Mouse (Mus musculus) T-helper 2 cell (primary cell): Measurements from ENCODE around the gene Myh10.
"Not testable (repeated sequence)": the region's sequence is repeated elsewhere in the genome, so short reads cannot be mapped to it uniquely, and the experiment has no call there.

ENCODE experiments used
- in situ Hi-C: fragments of 300-600 bp; cut with MboI, MseI; formaldehyde crosslinking; loops from one replicate; pipeline ENCODE4 v1.15.1; 2025; ENCODE audit warnings: high pct_unique_total_duplicates

The Myh10 gene

GRCm38 (mm10) chr11:68790720-68791119, 99.4 kb downstream of the Myh10 start:
- in situ Hi-C loops, result no loop called here

- in situ Hi-C loops, result no loop called here
These were observed 100.4 kb downstream of the Myh10 start for GRCm38 (mm10) chr11:68791794-68792193.

- in situ Hi-C loops, result no loop called here
These were observed 106.9 kb downstream of the Myh10 start for GRCm38 (mm10) chr11:68798258-68798657.

GRCm38 (mm10) chr11:68805148-68805547, 113.8 kb downstream of the Myh10 start:
- in situ Hi-C loops, result loop anchor here (10.0 kb wide), 1 partner anchor 240 kb away; no protein-coding TSS in a partner anchor

GRCm38 (mm10) chr11:68807787-68808186, 116.4 kb downstream of the Myh10 start:
- in situ Hi-C loops, result loop anchor here (10.0 kb wide), 1 partner anchor 243 kb away; no protein-coding TSS in a partner anchor

GRCm38 (mm10) chr11:68811881-68812577, 120.7 kb downstream of the Myh10 start:
- in situ Hi-C loops, result no loop called here

- in situ Hi-C loops, result no loop called here
These were observed 127.1 kb downstream of the Myh10 start for GRCm38 (mm10) chr11:68818416-68818815.

- in situ Hi-C loops, result no loop called here
These were observed 128.0 kb downstream of the Myh10 start for GRCm38 (mm10) chr11:68819226-68819805.

GRCm38 (mm10) chr11:68822326-68822725, 131.0 kb downstream of the Myh10 start:
- in situ Hi-C loops, result no loop called here

GRCm38 (mm10) chr11:68826735-68827134, 135.4 kb downstream of the Myh10 start:
- in situ Hi-C loops, result no loop called here

GRCm38 (mm10) chr11:68831580-68831979, 140.2 kb downstream of the Myh10 start:
- in situ Hi-C loops, result not testable (repeated sequence)

- in situ Hi-C loops, result no loop called here
These were observed 141.4 kb downstream of the Myh10 start for GRCm38 (mm10) chr11:68832793-68833192.

GRCm38 (mm10) chr11:68833593-68833992, 142.2 kb downstream of the Myh10 start:
- in situ Hi-C loops, result no loop called here

- in situ Hi-C loops, result no loop called here
These were observed 143.7 kb downstream of the Myh10 start for GRCm38 (mm10) chr11:68835034-68835433.

GRCm38 (mm10) chr11:68839606-68840005, 148.2 kb downstream of the Myh10 start:
- in situ Hi-C loops, result no loop called here

GRCm38 (mm10) chr11:68850862-68851261, 159.5 kb downstream of the Myh10 start:
- in situ Hi-C loops, result no loop called here

- in situ Hi-C loops, result no loop called here
These were observed 160.5 kb downstream of the Myh10 start for GRCm38 (mm10) chr11:68851644-68852485.

GRCm38 (mm10) chr11:68852486-68852901, 161.1 kb downstream of the Myh10 start:
- in situ Hi-C loops, result no loop called here

GRCm38 (mm10) chr11:68852932-68853409, 161.6 kb downstream of the Myh10 start:
- in situ Hi-C loops, result no loop called here

- in situ Hi-C loops, result no loop called here
These were observed 162.4 kb downstream of the Myh10 start for GRCm38 (mm10) chr11:68853611-68854401.

- in situ Hi-C loops, result no loop called here
These were observed 163.3 kb downstream of the Myh10 start for GRCm38 (mm10) chr11:68854621-68855020.
